Mouse (Mus musculus) kidney, embryonic 16.5 days (tissue): ENCODE results near the gene Ppp1r13l. TPM values are rescaled to one million over a fixed set of nuclear protein-coding genes. Genes with fewer than 3 reads are reported as not detected.

Experiments used
- ATAC-seq: fragments of 200-750 bp; cut with Nextera tagmentation; 2 replicates; pipeline ENCODE4 v1.8.0; 2017; ENCODE audit warnings: moderate TSS enrichment; ENCODE audit not compliant: low FRiP score, low TSS enrichment
- H3K27ac ChIP-seq: fragments of 300-500 bp; sonication (generic); 2 replicates; pipeline ENCODE4 v1.5.1; 2014; ENCODE audit warnings: low read length
- H3K27me3 ChIP-seq: fragments of 300-500 bp; sonication (generic); 2 replicates; pipeline ENCODE4 v1.6.1; 2014; ENCODE audit warnings: low read length, control low read depth, mixed read lengths; ENCODE audit not compliant: insufficient read depth
- H3K36me3 ChIP-seq: fragments of 300-500 bp; sonication (generic); 2 replicates; pipeline ENCODE4 v1.6.1; 2014; ENCODE audit warnings: low read length, control low read depth, mixed read lengths; ENCODE audit not compliant: insufficient read depth
- H3K4me1 ChIP-seq: fragments of 300-500 bp; sonication (generic); 2 replicates; pipeline ENCODE4 v1.6.1; 2014; ENCODE audit warnings: low read length, control low read depth, mixed read lengths; ENCODE audit not compliant: insufficient read depth
- H3K4me2 ChIP-seq: fragments of 300-500 bp; sonication (generic); replicated peaks from 2 replicates; pipeline ENCODE4 v1.6.1; 2014; ENCODE audit warnings: low read depth, low read length
- H3K4me3 ChIP-seq: fragments of 300-500 bp; sonication (generic); 2 replicates; pipeline ENCODE4 v1.5.1; 2014; ENCODE audit warnings: mild to moderate bottlenecking, low read length
- H3K9ac ChIP-seq: fragments of 300-500 bp; sonication (generic); replicated peaks from 2 replicates; pipeline ENCODE4 v1.6.1; 2014; ENCODE audit warnings: low read length
- H3K9me3 ChIP-seq: fragments of 300-500 bp; sonication (generic); 2 replicates; pipeline ENCODE4 v1.6.1; 2016; ENCODE audit warnings: low read length, control low read depth
- whole genome bisulfite sequencing: fragments of 180-500 bp; shearing (Covaris S2); extraction: QIAGEN DNeasy Blood & Tissue Kit; methylation state at CpG from one replicate; pipeline ENCODE4 v1.1.7; 2014; 5-methylcytosine and 5-hydroxymethylcytosine counted together
- polyA plus RNA-seq: library from polyadenylated mRNA; unstranded; fragments of >200 nt; fragmentation: Nextera tagmentation; extraction: Ambion mirVana; gene quantifications from 2 replicates; pipeline ENCODE4 v1.2.1, GENCODE M21; 2015

Ppp1r13l gene
- polyA plus RNA-seq, 1 experiment from 2014 or later: 3.3 TPM

DNA sequence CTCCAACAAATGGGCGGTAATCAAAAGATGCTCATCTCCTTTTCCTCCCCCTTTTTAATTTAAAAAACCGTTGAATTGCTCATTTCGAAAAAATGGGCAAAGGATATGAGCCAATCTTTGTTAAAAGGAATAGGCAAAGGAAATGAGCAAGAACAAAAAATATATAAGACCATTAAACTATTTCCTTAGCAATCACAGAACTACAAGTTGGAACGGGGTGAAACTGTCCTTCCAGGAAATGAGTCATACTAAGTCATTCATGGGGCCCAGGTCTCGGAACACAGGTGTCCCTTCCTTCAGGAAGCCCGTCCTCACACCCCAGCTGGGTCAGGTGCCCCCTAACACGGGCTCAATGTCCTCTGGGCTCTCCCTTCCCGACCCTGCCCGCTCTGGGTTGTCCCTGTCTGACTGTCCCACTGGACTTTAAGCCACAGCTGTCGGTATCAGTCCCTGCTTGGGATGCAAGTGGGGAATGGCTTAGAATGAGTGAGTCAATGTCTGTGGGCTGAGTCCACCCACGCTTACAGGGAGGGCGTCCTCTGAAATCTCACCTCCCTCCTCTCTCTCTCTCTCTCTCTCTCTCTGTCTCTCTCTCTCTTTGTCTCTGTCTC, 15.2 kb upstream of the Ppp1r13l start, which contains the start of gene Ercc1:
TSS of gene Ercc1 (plus strand) at position 542 of the 611 bp plus-strand sequence.
- peak within 1 kb of the TSS; percentile 89 for H3K4me3 ChIP-seq
- no peaks in the 10 kb centered on the region for H3K9me3 ChIP-seq
- H3K36me3 ChIP-seq: peaks cover 7% of the 10 kb centered on the region
- ATAC-seq: peak; percentile 3; the same call in 1 of the 2 replicates
- peak within 1 kb of the TSS; percentile 87 for H3K4me2 ChIP-seq
- 20% methylated on average over 12 of the region's 12 CpGs for WGBS
- peak within 1 kb of the TSS; percentile 93 for H3K9ac ChIP-seq
- H3K4me1 ChIP-seq: peaks cover 38% of the 10 kb centered on the region
- peaks cover 13% of the 10 kb centered on the region for H3K27me3 ChIP-seq
- H3K27ac ChIP-seq: peak within 1 kb of the TSS; percentile 97

DNA sequence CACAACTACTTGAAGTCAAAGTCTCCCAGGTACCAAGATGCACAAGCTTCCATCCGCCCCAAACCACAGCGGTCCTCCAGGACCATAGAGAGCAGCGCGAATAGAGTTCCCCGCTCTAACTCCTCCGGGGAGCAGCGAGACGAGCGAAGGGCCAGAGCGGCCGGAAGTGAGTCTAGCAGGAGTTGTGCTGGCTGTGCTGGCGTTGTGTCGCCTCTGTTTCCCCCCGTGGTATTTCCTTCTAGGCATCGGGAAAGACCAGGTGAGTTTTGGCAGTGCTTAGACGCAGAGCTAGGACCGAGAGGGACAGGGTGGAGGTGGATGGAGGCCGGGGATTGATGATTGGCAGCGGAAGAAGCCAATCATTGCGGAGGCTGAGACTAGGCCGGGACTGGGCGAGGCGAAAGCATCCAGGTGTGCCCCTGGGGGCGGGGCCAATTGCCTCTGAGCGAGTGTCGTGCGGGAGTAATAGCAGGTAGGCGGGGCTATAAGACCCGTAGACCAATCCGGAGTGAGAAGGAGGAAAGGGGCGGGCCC, 14.5 kb upstream of the Ppp1r13l start:
- Histone ChIP-seq H3K27ac (peak overlapping the region; percentile 97), H3K36me3 (peaks cover 7% of the 10 kb centered on the region)
- 0% methylated on average over 31 of the region's 31 CpGs for WGBS

DNA sequence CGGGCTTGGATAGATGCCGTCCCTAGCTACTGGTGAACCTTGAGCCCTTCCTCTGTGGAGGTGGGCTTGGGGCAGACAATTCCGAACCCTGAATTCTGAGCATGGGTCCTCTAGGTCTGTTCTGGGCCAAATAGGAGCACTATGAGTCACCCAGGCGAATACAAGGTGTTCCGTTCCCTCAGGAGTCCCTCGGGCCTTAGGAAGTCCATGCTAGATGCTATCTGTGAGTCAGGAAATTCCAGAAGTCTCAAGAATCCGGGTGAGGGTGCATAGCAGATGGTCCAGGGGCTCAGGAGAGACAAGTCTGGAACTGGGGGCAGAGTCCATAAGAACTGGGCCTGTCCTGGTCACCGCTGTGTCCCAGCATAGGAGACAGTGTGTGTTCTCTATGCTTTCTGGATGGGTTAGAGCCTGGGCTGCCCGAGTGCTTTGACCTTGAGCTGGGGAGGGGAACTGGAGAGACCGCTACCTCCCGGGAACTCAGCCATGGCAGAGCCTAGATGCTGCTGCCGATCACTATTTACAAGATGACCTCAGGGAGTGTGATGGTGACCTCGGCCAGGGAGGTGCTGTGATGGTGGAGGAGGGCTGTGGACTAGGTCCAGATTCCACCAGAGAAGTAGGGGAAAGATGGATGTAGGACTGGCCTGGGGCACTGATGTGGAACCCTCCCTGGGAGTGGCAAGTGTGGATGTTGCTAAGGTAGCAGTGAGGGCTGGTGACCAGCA, 10.2 kb upstream of the Ppp1r13l start:
- H3K9ac ChIP-seq: no peak overlapping the region
- no peak overlapping the region for H3K4me3 ChIP-seq
- peaks cover 29% of the 10 kb centered on the region for H3K36me3 ChIP-seq
- H3K27me3 ChIP-seq: no peaks in the 10 kb centered on the region
- H3K9me3 ChIP-seq: no peaks in the 10 kb centered on the region
- WGBS: 76% methylated on average over 13 of the region's 13 CpGs
- ATAC-seq: no peak
- 0 out of 2 replicates have a peak overlapping the region, but pooled peaks have one; percentile 2 for H3K27ac ChIP-seq
- no peak overlapping the region for H3K4me2 ChIP-seq
- H3K4me1 ChIP-seq: peaks cover 19% of the 10 kb centered on the region

More for the DNA sequence above, 14.5 kb upstream of the Ppp1r13l start:
- peaks cover 13% of the 10 kb centered on the region for H3K27me3 ChIP-seq
- peak overlapping the region; percentile 89 for H3K4me3 ChIP-seq
- H3K9ac ChIP-seq: peak overlapping the region; percentile 93
- peak; percentile 92 for ATAC-seq
- peaks cover 44% of the 10 kb centered on the region for H3K4me1 ChIP-seq
- H3K4me2 ChIP-seq: peak overlapping the region; percentile 74
- no peaks in the 10 kb centered on the region for H3K9me3 ChIP-seq

DNA sequence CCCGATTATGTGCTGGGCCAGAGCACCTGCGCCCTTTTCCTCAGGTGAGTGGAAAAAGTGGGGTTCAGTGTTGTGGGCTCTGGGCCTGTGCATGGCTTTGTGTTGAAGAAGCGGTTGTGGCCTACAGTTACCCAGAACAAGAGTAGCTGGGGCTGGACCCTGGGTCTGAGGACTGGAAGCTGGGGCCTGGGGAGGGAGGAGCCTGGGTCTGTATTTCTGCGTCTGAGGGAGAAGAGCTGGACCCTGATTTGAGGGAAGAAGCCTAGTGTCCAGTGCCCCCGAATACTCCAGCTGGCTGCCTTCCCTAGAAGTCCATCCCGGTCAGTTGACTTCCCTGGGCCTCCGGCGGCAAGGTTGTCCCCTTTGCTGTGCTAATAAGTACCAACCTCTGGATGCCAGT, 9.3 kb upstream of the Ppp1r13l start:
- no peak overlapping the region for H3K4me2 ChIP-seq
- no peak overlapping the region for H3K4me3 ChIP-seq
- H3K9ac ChIP-seq: no peak overlapping the region
- no peaks in the 10 kb centered on the region for H3K9me3 ChIP-seq
- H3K27ac ChIP-seq: no peak overlapping the region
- H3K27me3 ChIP-seq: no peaks in the 10 kb centered on the region
- peaks cover 34% of the 10 kb centered on the region for H3K36me3 ChIP-seq
- WGBS: 91% methylated on average over 8 of the region's 8 CpGs
- ATAC-seq: no peak
- H3K4me1 ChIP-seq: peaks cover 15% of the 10 kb centered on the region

DNA sequence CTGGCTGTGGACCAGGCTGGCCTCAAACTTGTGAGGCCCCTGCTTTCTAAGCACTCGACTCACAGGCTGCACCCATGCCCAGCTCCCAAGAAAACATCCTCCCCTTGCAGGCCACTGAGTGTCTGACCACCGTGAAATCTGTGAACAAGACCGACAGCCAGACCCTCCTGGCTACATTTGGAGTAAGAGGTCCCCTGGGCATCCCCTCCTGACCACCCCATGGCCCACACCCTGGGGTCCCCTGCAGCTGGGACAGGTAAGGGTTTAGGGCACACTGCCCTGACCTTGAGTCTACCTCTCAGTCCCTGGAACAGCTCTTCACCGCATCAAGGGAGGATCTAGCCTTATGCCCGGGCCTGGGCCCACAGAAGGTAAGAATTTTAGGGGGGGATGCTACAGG, 4.6 kb upstream of the Ppp1r13l start:
- H3K9me3 ChIP-seq: no peaks in the 10 kb centered on the region
- H3K4me2 ChIP-seq: no peak overlapping the region
- H3K9ac ChIP-seq: no peak overlapping the region
- peaks cover 9% of the 10 kb centered on the region for H3K4me1 ChIP-seq
- H3K4me3 ChIP-seq: no peak overlapping the region
- WGBS: 94% methylated on average over 5 of the region's 5 CpGs
- H3K36me3 ChIP-seq: peaks cover 51% of the 10 kb centered on the region
- ATAC-seq: no peak
- no peak overlapping the region for H3K27ac ChIP-seq
- H3K27me3 ChIP-seq: no peaks in the 10 kb centered on the region

DNA sequence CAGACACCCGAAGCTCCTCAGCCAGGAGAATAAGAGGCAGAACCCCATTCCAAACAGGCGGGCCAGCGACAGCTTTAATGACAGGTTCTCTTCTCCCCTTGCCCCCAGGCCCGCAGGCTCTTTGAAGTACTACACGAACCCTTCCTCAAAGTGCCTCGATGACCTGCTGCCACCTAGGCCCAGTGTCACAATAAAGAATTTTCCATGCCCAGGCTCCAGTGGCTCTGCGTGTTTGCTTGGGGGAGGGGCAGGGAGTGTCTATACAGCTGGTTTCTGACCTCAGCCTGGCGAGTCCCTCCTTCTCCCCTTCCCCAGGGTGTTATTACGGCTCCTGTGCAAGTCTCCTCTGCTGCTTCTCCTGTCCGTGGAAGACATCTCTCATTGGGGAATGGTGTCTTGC, 3.2 kb upstream of the Ppp1r13l start:
- no peaks in the 10 kb centered on the region for H3K9me3 ChIP-seq
- H3K4me1 ChIP-seq: peaks cover 17% of the 10 kb centered on the region
- no peak overlapping the region for H3K4me2 ChIP-seq
- H3K9ac ChIP-seq: no peak overlapping the region
- ATAC-seq: no peak
- no peaks in the 10 kb centered on the region for H3K27me3 ChIP-seq
- 52% methylated on average over 10 of the region's 10 CpGs for whole genome bisulfite sequencing
- peaks cover 42% of the 10 kb centered on the region for H3K36me3 ChIP-seq
- H3K4me3 ChIP-seq: no peak overlapping the region
- no peak overlapping the region for H3K27ac ChIP-seq

DNA sequence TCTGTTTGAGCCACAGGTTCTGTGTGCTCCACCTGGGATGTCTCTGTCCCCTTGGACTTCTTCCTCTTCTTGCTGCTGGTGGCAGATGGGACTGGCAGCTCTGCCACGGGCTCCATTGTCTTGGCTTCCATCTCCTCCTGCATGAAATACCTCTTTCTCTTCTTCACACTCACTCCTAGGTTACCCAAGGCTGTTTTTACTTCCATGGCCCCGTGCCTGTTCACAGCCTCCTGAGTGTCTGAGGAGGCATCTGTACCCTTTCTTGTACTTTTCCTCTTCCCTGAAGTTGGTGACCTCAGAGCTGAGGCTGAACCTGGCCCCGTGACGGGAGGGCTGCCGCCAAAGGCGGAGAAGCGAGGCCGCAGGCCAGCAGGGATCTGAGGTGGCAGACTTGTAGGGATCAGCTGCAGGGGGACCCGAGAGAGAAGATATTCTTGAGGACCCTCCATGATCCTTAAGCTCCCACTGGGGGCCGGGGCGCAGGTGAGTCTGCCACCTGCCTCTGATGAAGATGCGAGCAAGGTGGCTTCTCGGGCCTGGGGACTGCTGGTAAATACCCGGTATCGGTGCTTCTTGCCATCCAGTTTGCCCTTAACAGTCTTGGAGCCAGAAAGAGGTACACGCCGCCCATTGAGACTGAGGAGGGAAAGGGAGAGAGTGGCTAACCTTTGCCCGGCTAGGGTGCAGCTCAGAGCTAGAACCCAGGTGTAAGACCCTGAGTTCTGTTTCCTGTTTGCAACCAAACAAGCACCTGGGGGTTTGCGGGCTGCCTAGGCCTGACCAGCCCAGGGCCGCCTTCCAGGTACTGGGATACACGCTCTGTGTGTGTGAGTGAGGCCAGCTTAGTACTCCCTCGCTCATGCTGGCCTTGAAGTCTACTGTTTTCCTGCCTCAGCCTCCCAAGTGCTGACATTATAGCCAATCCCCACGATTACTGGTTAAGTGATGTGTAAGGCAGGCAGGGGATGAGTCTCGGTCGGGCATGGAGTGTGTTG, 1.9 kb upstream of the Ppp1r13l start:
- Histone ChIP-seq H3K27ac (no peak overlapping the region), H3K27me3 (no peaks in the 10 kb centered on the region), H3K4me3 (peak overlapping the region; percentile 75), H3K9me3 (no peaks in the 10 kb centered on the region), H3K4me2 (peak overlapping the region; percentile 98), H3K4me1 (peaks cover 25% of the 10 kb centered on the region), H3K36me3 (peaks cover 39% of the 10 kb centered on the region), H3K9ac (peak overlapping the region; percentile 78)
- 89% methylated on average over 25 of the region's 25 CpGs for WGBS
- ATAC-seq: no peak

DNA sequence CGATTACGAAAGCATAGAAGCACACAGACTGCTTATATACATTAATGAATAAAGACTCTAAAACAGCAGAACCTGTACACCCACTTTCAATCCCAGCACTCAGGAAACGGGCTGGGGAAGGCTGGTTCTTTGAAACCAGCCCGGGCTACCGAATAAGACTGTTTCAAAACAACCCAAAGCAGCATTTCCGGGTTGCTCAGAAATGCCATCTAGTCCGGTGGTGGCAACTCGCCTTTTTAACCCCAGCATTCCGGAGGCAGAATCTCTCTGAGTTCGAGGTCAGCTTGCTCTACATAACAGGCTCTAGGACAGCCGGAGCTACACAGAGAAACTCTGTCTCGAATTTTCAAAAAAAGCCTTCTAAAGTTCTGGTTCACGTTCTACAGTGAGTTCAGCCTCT, 915 bp upstream of the Ppp1r13l start:
- peak overlapping the region; percentile 78 for H3K9ac ChIP-seq
- peaks cover 30% of the 10 kb centered on the region for H3K36me3 ChIP-seq
- no peak overlapping the region for H3K27ac ChIP-seq
- H3K27me3 ChIP-seq: no peaks in the 10 kb centered on the region
- H3K4me2 ChIP-seq: peak overlapping the region; percentile 98
- 12% methylated on average over 13 of the region's 13 CpGs for WGBS
- ATAC-seq: no peak
- peak overlapping the region; percentile 75 for H3K4me3 ChIP-seq
- no peaks in the 10 kb centered on the region for H3K9me3 ChIP-seq
- peaks cover 26% of the 10 kb centered on the region for H3K4me1 ChIP-seq

DNA sequence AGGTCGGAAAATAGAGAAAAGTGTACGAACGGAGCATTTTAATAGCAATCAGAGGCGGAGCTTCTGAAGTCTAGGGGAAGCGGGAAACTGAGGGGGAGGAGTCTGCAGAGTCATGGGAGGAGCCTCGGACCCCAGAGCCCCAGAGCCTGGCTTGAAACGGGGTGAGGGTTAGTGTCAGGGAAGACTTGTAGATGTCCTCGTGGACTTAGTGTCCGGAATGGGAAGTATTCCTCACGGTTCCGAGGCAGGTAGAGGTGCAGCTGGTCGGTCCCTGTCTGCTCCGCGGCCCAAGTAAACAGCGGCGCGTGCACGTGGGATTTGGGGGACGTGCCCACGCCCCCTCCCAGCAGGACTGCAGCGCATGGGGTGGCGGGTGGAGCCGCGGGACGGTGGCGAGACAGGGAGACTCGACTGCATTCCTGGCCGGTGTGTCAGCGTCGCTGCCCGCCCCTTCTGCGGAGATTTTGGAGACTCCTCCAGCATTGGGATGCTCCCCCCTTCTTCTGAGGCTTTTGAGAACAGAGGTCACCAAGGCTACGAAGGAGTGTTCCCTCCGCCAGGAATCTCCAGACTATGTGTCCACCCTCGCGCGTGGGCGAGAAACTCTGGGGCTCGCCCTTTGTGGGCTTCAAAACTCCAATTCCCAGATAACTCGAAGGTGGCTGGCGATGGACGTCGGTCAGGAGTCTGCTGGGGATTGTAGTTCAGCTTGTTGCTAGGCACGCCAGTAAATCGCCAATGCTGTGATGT, 518 bp downstream of the Ppp1r13l start:
- peaks cover 28% of the 10 kb centered on the region for H3K4me1 ChIP-seq
- H3K4me3 ChIP-seq: peak overlapping the region; percentile 75
- H3K27me3 ChIP-seq: no peaks in the 10 kb centered on the region
- H3K9me3 ChIP-seq: no peaks in the 10 kb centered on the region
- ATAC-seq: peak; percentile 69
- peak overlapping the region; percentile 36 for H3K27ac ChIP-seq
- peak overlapping the region; percentile 78 for H3K9ac ChIP-seq
- 0% methylated on average over 45 of the region's 45 CpGs for WGBS
- peak overlapping the region; percentile 98 for H3K4me2 ChIP-seq
- peaks cover 26% of the 10 kb centered on the region for H3K36me3 ChIP-seq
